Mouse (Mus musculus) liver, postnatal 0 days (tissue): ENCODE measurements around the gene Meioc.
"Not testable (repeated sequence)": the region's sequence is repeated elsewhere in the genome, so short reads cannot be mapped to it uniquely, and the experiment has no call there.

Source experiments
- CTCF ChIP-seq: sonication (generic); IDR thresholded peaks from 2 replicates; pipeline ENCODE4 v1.5.1; 2016; ENCODE audit warnings: antibody characterized with exemption, low read depth
- EP300 ChIP-seq: IDR thresholded peaks from 2 replicates; pipeline ENCODE4 v1.6.1; 2016; ENCODE audit warnings: antibody characterized with exemption, low read depth, mild to moderate bottlenecking

- TF ChIP-seq CTCF, result peak; percentile 42; the same call in 1 of the 2 replicates
- not testable (repeated sequence) for TF ChIP-seq EP300
Measured at GRCm38 (mm10) chr11:102714578-102714977, 51.1 kb downstream of the Meioc start.
